Mouse (Mus musculus) G1E (cell line): ENCODE measurements at regions not wholly inside any gene's neighbourhood (a gene's known extent, or its start where the extent isn't known, plus 50 kb on each side); places are given as distances from the start of the nearest gene placed in this dataset.

Experiments used
- CTCF ChIP-seq: IDR thresholded peaks from 2 replicates; pipeline ENCODE4 v1.5.1; 2012; ENCODE audit warnings: low read depth, low read length, inconsistent platforms, mixed read lengths
- GATA1 ChIP-seq: IDR thresholded peaks from 2 replicates; pipeline ENCODE4 v1.6.1; 2012; ENCODE audit warnings: borderline replicate concordance, low read length, inconsistent platforms, mixed read lengths
- POLR2AphosphoS5 ChIP-seq: IDR thresholded peaks from 2 replicates; pipeline ENCODE4 v1.6.1; 2012; ENCODE audit warnings: low read depth, low read length, inconsistent platforms; ENCODE audit not compliant: insufficient replicate concordance
- TAL1 ChIP-seq: conservative IDR thresholded peaks from 2 replicates; pipeline ENCODE4 v1.6.1; 2012; ENCODE audit warnings: low read depth, low read length, inconsistent platforms, mixed read lengths

GRCm38 (mm10) chr12:16268621-16269165 is 342.1 kb downstream of the Lpin1 start:
- TF ChIP-seq GATA1 (no peak), TAL1 (no peak), CTCF (no peak), POLR2AphosphoS5 (no peak)
